Mouse (Mus musculus) left cerebral cortex, postnatal 14 days (tissue): ENCODE data around the gene Xrcc4. TPM values are rescaled to one million over a fixed set of nuclear protein-coding genes. Genes with fewer than 3 reads are reported as not detected.

Experiments used
- DNase-seq, 2 experiments: peaks; one replicate each; pipeline ENCODE4 v3.0.0; 2021 to 2022; ENCODE audit warnings: low spot score in 2 of 2, mixed read lengths in 1 of 2
- intact Hi-C: fragments of 180-260 bp; cut with DNase I; formaldehyde crosslinking; loops from one replicate; pipeline ENCODE4 v1.15.1; 2025
- total RNA-seq, 2 experiments: library from RNA; stranded (reverse); gene quantifications; 2 replicates each; pipeline ENCODE4 v1.2.3; 2021

The Xrcc4 gene
- total RNA-seq, 2 experiments from 2014 or later = 13.7 to 18.0 TPM

GRCm38 (mm10) chr13:89743201-89743600 lies 346.2 kb downstream of the Xrcc4 start:
- no peak for DNase-seq
- intact Hi-C loops = loop anchor here (5.0 kb wide), 2 partner anchors 344 to 1099 kb away; partner anchors contain the start of genes Tmem167 and Xrcc4

- intact Hi-C loops = loop anchor here (5.0 kb wide), 2 partner anchors 345 to 1100 kb away; partner anchors contain the start of genes Tmem167 and Xrcc4
- no peak for DNase-seq
Observed at GRCm38 (mm10) chr13:89742686-89743200, 346.7 kb downstream of the Xrcc4 start.

- peak; percentile 14 to 37 for DNase-seq
- intact Hi-C loops = loop anchor here (5.0 kb wide), 2 partner anchors 345 to 1100 kb away; partner anchors contain the start of genes Tmem167 and Xrcc4
Observed at GRCm38 (mm10) chr13:89741766-89742685, 347.4 kb downstream of the Xrcc4 start, which contains the start of gene Vcan. Vcan (minus strand) TSS chr13:89742509.

GRCm38 (mm10) chr13:89741116-89741551 lies 348.3 kb downstream of the Xrcc4 start:
- peak in 1 of 2 experiments; percentile 1 for DNase-seq
- intact Hi-C loops = loop anchor here (5.0 kb wide), 2 partner anchors 346 to 1101 kb away; partner anchors contain the start of genes Tmem167 and Xrcc4

GRCm38 (mm10) chr13:89740243-89741115 lies 348.9 kb downstream of the Xrcc4 start:
- peak; percentile 81 to 90 for DNase-seq
- intact Hi-C loops = loop anchor here (5.0 kb wide), 2 partner anchors 347 to 1102 kb away; partner anchors contain the start of genes Tmem167 and Xrcc4

- intact Hi-C loops = loop anchor here (5.0 kb wide), 2 partner anchors 348 to 1103 kb away; partner anchors contain the start of genes Tmem167 and Xrcc4
- DNase-seq = no peak
Observed at GRCm38 (mm10) chr13:89739696-89740242, 349.6 kb downstream of the Xrcc4 start.

GRCm38 (mm10) chr13:89738776-89739695 lies 350.4 kb downstream of the Xrcc4 start:
- intact Hi-C loops = no loop called here
- DNase-seq = peak; percentile 52 to 61

- intact Hi-C loops = no loop called here
- DNase-seq = no peak
Observed at GRCm38 (mm10) chr13:89738275-89738674, 351.1 kb downstream of the Xrcc4 start.

- DNase-seq = no peak
- intact Hi-C loops = no loop called here
Observed at GRCm38 (mm10) chr13:89735111-89735510, 354.3 kb downstream of the Xrcc4 start.

GRCm38 (mm10) chr13:89726492-89726891 lies 362.9 kb downstream of the Xrcc4 start:
- intact Hi-C loops = no loop called here
- no peak for DNase-seq

Other genes starting within 250 kb of the Xrcc4 start
- 10 to 100 TPM; 29.1 to 29.4 TPM for gene Tmem167, start 485 bp downstream of the Xrcc4 start, total RNA-seq